Comparison of ENCODE assay signal across 8 mouse cellular contexts in genomic region chr16:16224506-16224924, GRCm38 (mm10). TPM values are rescaled to one million over a fixed set of nuclear protein-coding genes. Genes with fewer than 3 reads are reported as not detected.
A peak's percentile ranks its signal among the peaks of the same experiment; 100 is the strongest.
DNase-seq lines count a peak whose midpoint lies in the region; ATAC-seq and TF ChIP-seq lines count a peak whose summit lies in the region.

No protein-coding gene starts in this region.

- no peak for TF ChIP-seq POLR2A in brain, embryonic 14.5 days (IDR thresholded peaks at IDR 0.05; ENCODE audit: borderline replicate concordance, extremely low read depth, insufficient read depth, insufficient read length, poor library complexity, severe bottlenecking)

- peaks cover 14% of the 10 kb centered on the region for H3K36me3 ChIP-seq in heart, embryonic 16.5 days (ENCODE audit: control insufficient read depth, insufficient read depth)
- no peaks in the 10 kb centered on the region for H3K36me3 ChIP-seq in liver, embryonic 14.5 days (replicated peaks; ENCODE audit: control insufficient read depth, insufficient read depth, low read depth)

- H3K27ac ChIP-seq in heart, embryonic 16.5 days (ENCODE audit: low read length), result peak overlapping the region; percentile 94
- no peak overlapping the region for H3K27ac ChIP-seq in liver, embryonic 14.5 days

- TF ChIP-seq EP300 in liver, embryonic 14.5 days (IDR thresholded peaks at IDR 0.05; ENCODE audit: low read depth), result no peak

- peaks cover 37% of the 10 kb centered on the region for H3K4me1 ChIP-seq in heart, embryonic 16.5 days (ENCODE audit: control insufficient read depth, insufficient read depth, low read length)
- peaks cover 0 to 6% of the 10 kb centered on the region in 2 experiments; a peak in 2 of 4 replicates for H3K4me1 ChIP-seq in liver, embryonic 14.5 days (replicated peaks; ENCODE audit: control insufficient read depth in 2 of 2, insufficient read depth in 2 of 2, low read length in 1 of 2)

- no peak for TF ChIP-seq CTCF in brain, embryonic 14.5 days (IDR thresholded peaks at IDR 0.05; ENCODE audit: borderline replicate concordance, extremely low read depth, insufficient read depth, insufficient read length)
- no peak for TF ChIP-seq CTCF in liver, embryonic 14.5 days (IDR thresholded peaks at IDR 0.05; ENCODE audit: low read depth)

- WGBS in heart, embryonic 16.5 days, result 5% methylated on average over 4 of the region's 4 CpGs
- WGBS in liver, embryonic 14.5 days (ENCODE audit: insufficient replicate concordance), result 35% methylated on average over 4 of the region's 4 CpGs

- H3K9ac ChIP-seq in heart, embryonic 16.5 days (ENCODE audit: low read length), result peak overlapping the region; percentile 39; the same call in 1 of the 2 replicates
- no peak overlapping the region for H3K9ac ChIP-seq in liver, embryonic 14.5 days (replicated peaks)

- intact Hi-C loops in heart, postnatal 25 days (cut with DNase I), result no loop called here

- H3K4me2 ChIP-seq in heart, embryonic 16.5 days (ENCODE audit: low read depth, low read length), result peak overlapping the region; percentile 47
- H3K4me2 ChIP-seq in liver, embryonic 14.5 days (ENCODE audit: low read depth), result no peak overlapping the region

- peak overlapping the region; percentile 3; the same call in 1 of the 2 replicates for H3K4me3 ChIP-seq in heart, embryonic 16.5 days (ENCODE audit: low read length)
- no peak overlapping the region for H3K4me3 ChIP-seq in liver, embryonic 14.5 days (ENCODE audit: insufficient read depth in 1 of 2, low read depth in 2 of 2, low read length in 2 of 2)

- H3K27me3 ChIP-seq in heart, embryonic 16.5 days (ENCODE audit: control insufficient read depth, insufficient read depth, low read length), result no peaks in the 10 kb centered on the region
- H3K27me3 ChIP-seq in liver, embryonic 14.5 days (ENCODE audit: control insufficient read depth, insufficient read depth, low read length), result no peaks in the 10 kb centered on the region

- no peaks in the 10 kb centered on the region for H3K9me3 ChIP-seq in heart, embryonic 16.5 days (replicated peaks; ENCODE audit: control insufficient read depth, low read length)
- no peaks in the 10 kb centered on the region for H3K9me3 ChIP-seq in liver, embryonic 14.5 days (ENCODE audit: control insufficient read depth, low read length)

- ATAC-seq in heart, embryonic 16.5 days (replicated peaks; ENCODE audit: extremely low read depth, insufficient read depth, low FRiP score), result peak; percentile 74
- ATAC-seq in liver, embryonic 14.5 days (ENCODE audit: insufficient read depth), result peak; percentile 58

- DNase-seq in heart, adult 11 months, result peak; percentile 94
- no peak for DNase-seq in heart, postnatal 25 days (ENCODE audit: low spot score)
- peak; percentile 66 for DNase-seq in brain, embryonic 14.5 days (ENCODE audit: low read depth)
- DNase-seq in liver, embryonic 14.5 days (ENCODE audit: low read depth in 3 of 3, low spot score in 3 of 3), result no peak
- no peak for DNase-seq in right cerebral cortex, postnatal 10 days (ENCODE audit: low spot score in 2 of 2)
- DNase-seq in cerebellum, adult 11 months, result no peak
- DNase-seq in left cerebral cortex, adult 8-10 months (ENCODE audit: low spot score in 2 of 2), result no peak

RNA-seq across cellular contexts. Expression of gene Pkp2, which starts 11.4 kb away (rescaled TPM):
- total RNA-seq in heart, postnatal 25 days (2021), result 100 to 1,000 TPM; 137 to 142 TPM
- polyA plus RNA-seq in brain, embryonic 14.5 days (2012; rRNA removed), result 1.3 and 1.5 TPM in 2 replicates
- polyA plus RNA-seq in heart, embryonic 16.5 days (2015; fragmentation: Nextera tagmentation; extraction: Ambion mirVana), result 116 and 117 TPM in 2 replicates
- 2.9 and 4.2 TPM in 2 replicates for polyA plus RNA-seq in liver, embryonic 14.5 days (2012; rRNA removed)
- 6.0 and 8.3 TPM in 2 replicates for polyA plus RNA-seq in liver, embryonic 14.5 days (2014; fragmentation: Nextera tagmentation; extraction: Ambion mirVana)
- total RNA-seq in left cerebral cortex, adult 8-10 months (2022), result 1 to 10 TPM; 5.6 to 6.4 (median 6.0) TPM

Comparison
In these comparisons a context has a peak if more than half of its experiments do, and no peak if none do; other contexts are left out.
1. DNase-seq: peak in heart, adult 11 months (single experiment) and brain, embryonic 14.5 days (single experiment); none in heart, postnatal 25 days (single experiment), liver, embryonic 14.5 days (0 of 3), right cerebral cortex, postnatal 10 days (0 of 2), cerebellum, adult 11 months (single experiment) and left cerebral cortex, adult 8-10 months (0 of 2).
2. RNA of gene Pkp2, which starts 11.4 kb away (polyA plus RNA-seq): 116 to 117 TPM in heart, embryonic 16.5 days; 2.9 to 8.3 TPM in liver, embryonic 14.5 days and 1.3 to 1.5 TPM in brain, embryonic 14.5 days; every median in the first group is over 10 times any median in the second.